Mouse (Mus musculus) heart, postnatal 0 days (tissue): ENCODE data around the gene Mgrn1. TPM values are rescaled to one million over a fixed set of nuclear protein-coding genes. Genes with fewer than 3 reads are reported as not detected.
A peak's percentile ranks its signal among the peaks of the same experiment; 100 is the strongest.

Experiments
- ATAC-seq: fragments of 200-750 bp; cut with Nextera tagmentation; 2 replicates; pipeline ENCODE4 v1.8.0; 2017; ENCODE audit warnings: low read depth, moderate number of reproducible peaks, moderate library complexity; ENCODE audit not compliant: insufficient read depth
- DNase-seq: peaks from one replicate; pipeline ENCODE4 v3.0.0-alpha.2; 2016; ENCODE audit warnings: low spot score
- H3K27ac ChIP-seq: fragments of 300-500 bp; sonication (generic); 2 replicates; pipeline ENCODE4 v1.5.1; 2014; ENCODE audit warnings: low read depth, mild to moderate bottlenecking
- H3K27me3 ChIP-seq: fragments of 300-500 bp; sonication (generic); 2 replicates; pipeline ENCODE4 v1.6.1; 2014; ENCODE audit warnings: low read length, mixed read lengths; ENCODE audit not compliant: control insufficient read depth, insufficient read depth
- H3K36me3 ChIP-seq: fragments of 300-500 bp; sonication (generic); replicated peaks from 2 replicates; pipeline ENCODE4 v1.6.1; 2014; ENCODE audit warnings: low read length, mixed read lengths; ENCODE audit not compliant: control insufficient read depth, insufficient read depth
- H3K4me1 ChIP-seq: fragments of 300-500 bp; sonication (generic); 2 replicates; pipeline ENCODE4 v1.6.1; 2014; ENCODE audit warnings: antibody characterized with exemption; ENCODE audit not compliant: control insufficient read depth, insufficient read depth
- H3K4me2 ChIP-seq: fragments of 300-500 bp; sonication (generic); 2 replicates; pipeline ENCODE4 v1.6.1; 2014; ENCODE audit warnings: low read depth, mild to moderate bottlenecking, low read length, moderate library complexity
- H3K4me3 ChIP-seq: fragments of 300-500 bp; sonication (generic); 2 replicates; pipeline ENCODE4 v1.5.1; 2014; ENCODE audit warnings: low read depth, low read length
- H3K9ac ChIP-seq: fragments of 300-500 bp; sonication (generic); replicated peaks from 2 replicates; pipeline ENCODE4 v1.6.1; 2014; ENCODE audit warnings: low read depth, low read length, mixed read lengths
- H3K9me3 ChIP-seq: fragments of 300-500 bp; sonication (generic); replicated peaks from 2 replicates; pipeline ENCODE4 v1.6.1; 2016; ENCODE audit warnings: low read length; ENCODE audit not compliant: control insufficient read depth
- CTCF ChIP-seq: IDR thresholded peaks from 2 replicates; pipeline ENCODE4 v1.5.1; 2016; ENCODE audit warnings: antibody characterized with exemption, control low read depth, low read depth
- EP300 ChIP-seq: IDR thresholded peaks from 2 replicates; pipeline ENCODE4 v1.6.1; 2016; ENCODE audit warnings: antibody characterized with exemption, low read depth
- WGBS: fragments of 180-500 bp; shearing (Covaris S2); extraction: QIAGEN DNeasy Blood & Tissue Kit; methylation state at CpG from one replicate; pipeline ENCODE4 v1.1.7; 2014; 5-methylcytosine and 5-hydroxymethylcytosine counted together
- polyA plus RNA-seq: library from polyadenylated mRNA; unstranded; fragments of >200 nt; fragmentation: Nextera tagmentation; extraction: Ambion mirVana; gene quantifications from 2 replicates; pipeline ENCODE4 v1.2.1, GENCODE M21; 2015
- total RNA-seq: library from RNA; depleted of rRNA; stranded (reverse); fragments of >200 nt; gene quantifications from 2 replicates; pipeline ENCODE4 v1.2.3, GENCODE M21; 2014; ENCODE audit warnings: low replicate concordance

The Mgrn1 gene
- total and polyA plus RNA-seq, 2 experiments from 2014 or later: 159 to 223 TPM

- Histone ChIP-seq H3K9me3 (no peaks in the 10 kb centered on the region), H3K4me3 (no peak overlapping the region), H3K36me3 (peaks cover 9% of the 10 kb centered on the region; the same call in 1 of the 2 replicates), H3K9ac (no peak overlapping the region), H3K4me1 (peaks cover 19% of the 10 kb centered on the region), H3K4me2 (no peak overlapping the region), H3K27ac (no peak overlapping the region), H3K27me3 (no peaks in the 10 kb centered on the region)
- DNase-seq: no peak
- TF ChIP-seq CTCF (no peak), EP300 (no peak)
- 69% methylated on average over 21 of the region's 23 CpGs for WGBS
- ATAC-seq: no peak
These were observed 10.6 kb upstream of the Mgrn1 start for GRCm38 (mm10) chr16:4875198-4876032.

- Histone ChIP-seq H3K27me3 (no peaks in the 10 kb centered on the region), H3K9me3 (no peaks in the 10 kb centered on the region), H3K4me3 (no peak overlapping the region), H3K4me2 (no peak overlapping the region), H3K9ac (no peak overlapping the region), H3K4me1 (peaks cover 23% of the 10 kb centered on the region), H3K36me3 (peaks cover 9% of the 10 kb centered on the region; the same call in 1 of the 2 replicates), H3K27ac (no peak overlapping the region)
- WGBS: 54% methylated on average over 8 of the region's 8 CpGs
- TF ChIP-seq EP300 (no peak), CTCF (no peak)
- ATAC-seq (no peak), DNase-seq (no peak)
These were observed 9.9 kb upstream of the Mgrn1 start for GRCm38 (mm10) chr16:4876033-4876680.

- ATAC-seq: no peak
- H3K4me3 ChIP-seq: no peak overlapping the region
- peak overlapping the region; percentile 74; the same call in 1 of the 2 replicates for H3K4me2 ChIP-seq
- H3K4me1 ChIP-seq: peaks cover 28% of the 10 kb centered on the region
- peak overlapping the region; percentile 98; the same call in 1 of the 2 replicates for H3K27ac ChIP-seq
- no peak for DNase-seq
- H3K9ac ChIP-seq: no peak overlapping the region
- H3K36me3 ChIP-seq: peaks cover 9% of the 10 kb centered on the region; the same call in 1 of the 2 replicates
- WGBS: 73% methylated on average over 4 of the region's 4 CpGs
- H3K9me3 ChIP-seq: no peaks in the 10 kb centered on the region
- TF ChIP-seq EP300 (no peak), CTCF (no peak)
- no peaks in the 10 kb centered on the region for H3K27me3 ChIP-seq
These were observed 8.9 kb upstream of the Mgrn1 start for GRCm38 (mm10) chr16:4877195-4877594.

- peak overlapping the region; percentile 64 for H3K4me3 ChIP-seq
- 60% methylated on average over 3 of the region's 3 CpGs for WGBS
- no peak overlapping the region for H3K9ac ChIP-seq
- H3K4me1 ChIP-seq: peaks cover 28% of the 10 kb centered on the region
- H3K27me3 ChIP-seq: no peaks in the 10 kb centered on the region
- H3K27ac ChIP-seq: peak overlapping the region; percentile 98
- ATAC-seq (no peak), DNase-seq (no peak)
- no peaks in the 10 kb centered on the region for H3K9me3 ChIP-seq
- H3K36me3 ChIP-seq: peaks cover 9% of the 10 kb centered on the region; the same call in 1 of the 2 replicates
- no peak for TF ChIP-seq CTCF
- no peak for TF ChIP-seq EP300
- peak overlapping the region; percentile 74 for H3K4me2 ChIP-seq
These were observed 8.3 kb upstream of the Mgrn1 start for GRCm38 (mm10) chr16:4877701-4878100.

- Histone ChIP-seq H3K27ac (peak overlapping the region; percentile 98), H3K4me1 (peaks cover 28% of the 10 kb centered on the region), H3K9me3 (no peaks in the 10 kb centered on the region), H3K27me3 (no peaks in the 10 kb centered on the region), H3K4me2 (peak overlapping the region; percentile 74), H3K9ac (peak overlapping the region; percentile 83), H3K36me3 (peaks cover 9% of the 10 kb centered on the region; the same call in 1 of the 2 replicates), H3K4me3 (peak overlapping the region; percentile 64)
- TF ChIP-seq EP300: no peak
- no peak for TF ChIP-seq CTCF
- DNase-seq (no peak), ATAC-seq (no peak)
- WGBS: 11% methylated on average over 5 of the region's 5 CpGs
These were observed 7.7 kb upstream of the Mgrn1 start for GRCm38 (mm10) chr16:4878192-4878885.
